Mouse (Mus musculus): Measurements from ENCODE around the gene Samsn1.

GRCm38 (mm10) chr16:76001788-76002187, 20.3 kb downstream of the Samsn1 start:
- no peak for TF ChIP-seq CTCF (IDR thresholded peaks at IDR 0.05; ENCODE audit: extremely low read depth, insufficient read depth, low read length)
- TF ChIP-seq POLR2A (IDR thresholded peaks at IDR 0.05; ENCODE audit: extremely low read depth, insufficient read depth, low read length): no peak

All from cortical plate, adult 2 months (tissue).